Mouse (Mus musculus) T-cell, adult 66 days (primary cell): ENCODE data around the gene Ski. TPM values are rescaled to one million over a fixed set of nuclear protein-coding genes. Genes with fewer than 3 reads are reported as not detected.

Experiments
- total RNA-seq, 2 experiments: library from RNA; stranded (reverse); gene quantifications; 3 replicates in 1 of 2; 4 replicates in 1 of 2; pipeline ENCODE4 v1.2.4; 2023

The Ski gene
- 100 to 1,000 TPM; 118 to 125 TPM for total RNA-seq

DNA sequence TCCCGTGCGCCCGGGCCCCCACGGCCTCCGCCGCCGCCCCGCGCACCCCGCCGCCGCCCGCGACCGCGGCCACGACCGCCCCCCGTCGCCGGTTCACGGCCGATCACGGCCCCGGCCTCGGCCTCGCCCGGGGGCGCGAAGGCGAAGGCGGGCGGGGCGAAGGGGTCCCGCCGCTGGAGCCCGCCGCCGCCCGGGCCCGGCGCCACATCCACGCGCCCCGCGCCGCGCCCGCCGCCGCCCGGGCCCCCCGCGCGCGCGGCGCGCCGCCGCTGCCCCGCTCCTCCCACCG, at the start of gene Ski:
TSS of gene Ski (minus strand) at position 41 of the 289 bp plus-strand sequence.

DNA sequence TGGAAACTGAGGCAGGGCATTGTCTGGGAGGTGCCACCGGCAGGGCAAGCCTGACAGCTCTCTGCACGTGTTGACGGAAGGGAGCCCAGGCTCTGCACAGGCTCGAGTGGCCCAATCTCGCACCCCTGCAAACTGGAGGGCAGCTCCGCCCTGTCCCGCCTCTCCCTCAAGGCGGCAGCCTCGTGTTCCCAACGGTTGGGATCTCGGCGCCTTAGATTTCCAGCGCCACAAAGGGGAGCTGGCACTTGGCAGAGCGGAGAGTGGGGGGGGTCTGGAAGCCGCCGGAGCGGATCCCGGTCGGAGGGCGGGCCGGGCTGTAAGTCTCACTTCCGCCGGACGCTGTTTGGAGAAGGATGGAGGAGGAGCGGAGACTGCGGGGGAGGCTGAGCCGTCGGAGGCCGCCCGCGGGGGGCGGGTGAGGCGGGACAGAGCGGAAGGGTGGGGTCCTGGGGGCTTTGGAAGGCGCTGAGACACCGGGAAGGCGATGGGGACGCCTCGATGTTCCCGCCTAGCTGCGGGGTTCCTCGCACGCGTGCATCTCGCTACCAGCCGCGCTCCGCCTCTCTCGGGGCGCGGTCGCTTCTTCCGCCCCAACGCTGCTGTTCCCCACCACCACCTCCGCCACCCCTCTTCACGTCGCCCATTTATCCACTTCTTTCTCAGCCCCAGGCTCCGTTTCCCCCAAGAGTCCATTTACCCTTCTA, 27.4 kb upstream of the Ski start, which contains the start of gene Faap20:
TSS of gene Faap20 (plus strand) at position 155 of the 704 bp plus-strand sequence.

Other genes starting within 250 kb of the Ski start
- gene Plch2, start 165.8 kb downstream of the Ski start, total RNA-seq = 1 to 10 TPM in 1 of 2 experiments, under 1 TPM in 1; 0.61 to 1.7 TPM
- gene Pex10, start 155.6 kb downstream of the Ski start, total RNA-seq = 1 to 10 TPM; 9.1 to 9.7 TPM
- 10 to 100 TPM; 69.9 to 70.7 TPM for gene Rer1, start 136.2 kb downstream of the Ski start, total RNA-seq
- gene Morn1, start 136.0 kb downstream of the Ski start, total RNA-seq = 1 to 10 TPM; 1.5 to 2.7 TPM
- 10 to 100 TPM; 48.2 to 52.4 TPM for gene Faap20, start 27.2 kb upstream of the Ski start, total RNA-seq
- gene Prkcz, start 138.8 kb upstream of the Ski start, total RNA-seq = 10 to 100 TPM; 33.7 to 34.0 TPM
- not detected for gene Gabrd, start 175.5 kb upstream of the Ski start, total RNA-seq
- 1 to 10 TPM in 1 of 2 experiments, under 1 TPM in 1; 0.80 to 1.3 TPM for gene Cfap74, start 186.6 kb upstream of the Ski start, total RNA-seq
- gene Tmem52, start 246.5 kb upstream of the Ski start, total RNA-seq = not detected